Mouse (Mus musculus): ENCODE results near the gene Lancl1. TPM values are rescaled to one million over a fixed set of nuclear protein-coding genes. Genes with fewer than 3 reads are reported as not detected.
A peak's percentile ranks its signal among the peaks of the same experiment; 100 is the strongest.

The Lancl1 gene
- 100 to 1,000 TPM; 196 to 205 TPM for total RNA-seq (2021)
- long read RNA-seq, experiment 1, full-length matches to known transcripts = 89 of 132 reads
- long read RNA-seq, experiment 1, partial matches to known transcripts = 16 of 132 reads
- long read RNA-seq, experiment 1, other reads (novel, unspliced or antisense) = 27 of 132 reads
- long read RNA-seq, experiment 2, full-length matches to known transcripts = 125 of 173 reads
- long read RNA-seq, experiment 2, partial matches to known transcripts = 21 of 173 reads
- long read RNA-seq, experiment 2, other reads (novel, unspliced or antisense) = 27 of 173 reads

DNA sequence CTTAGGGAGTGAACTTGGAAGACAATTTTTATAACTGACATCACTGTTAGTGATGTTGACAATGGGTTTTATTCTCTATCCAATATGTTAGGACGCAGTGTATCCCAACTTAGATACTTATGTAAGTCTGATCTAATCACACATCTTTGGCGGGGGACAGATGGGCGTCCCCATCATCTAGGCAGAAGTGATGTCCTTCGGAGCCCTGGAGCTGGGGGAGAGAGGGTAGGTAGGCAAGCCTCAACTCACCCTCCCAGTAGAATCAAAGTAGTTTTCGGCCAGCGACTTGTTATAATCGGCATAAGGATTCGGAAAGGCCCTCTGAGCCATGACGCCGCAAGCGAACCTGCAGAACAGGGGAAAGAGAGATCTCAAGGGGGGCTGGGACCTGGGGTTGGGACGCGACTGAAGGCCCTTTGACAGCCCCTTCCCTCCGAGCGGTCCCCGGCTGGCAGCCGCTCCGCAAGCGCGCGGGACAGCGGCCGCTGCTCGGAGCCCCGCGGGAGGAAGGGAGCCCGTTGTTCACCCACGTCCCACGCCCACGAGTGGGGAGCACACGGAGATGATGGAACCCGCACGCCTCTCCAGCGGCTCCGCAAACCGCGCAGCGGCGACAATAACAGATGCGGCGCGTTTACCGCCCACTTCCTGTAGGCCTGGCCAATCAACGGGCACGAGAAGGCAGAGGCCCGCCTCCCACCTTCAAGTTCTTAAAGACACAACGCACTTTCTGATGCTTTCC, at the start of gene Lancl1:
TSS of gene Lancl1 (minus strand) at position 627 of the 742 bp plus-strand sequence.
- H3K4me3 ChIP-seq = peak within 1 kb of the TSS; percentile 97
- DNase-seq (ENCODE audit: low spot score in 2 of 2) = peak; percentile 92 to 94
- H3K27ac ChIP-seq = peak within 1 kb of the TSS; percentile 97
- TF ChIP-seq CTCF (conservative IDR thresholded peaks at IDR 0.05) = peak; percentile 14; the same call in 1 of the 2 replicates

DNA sequence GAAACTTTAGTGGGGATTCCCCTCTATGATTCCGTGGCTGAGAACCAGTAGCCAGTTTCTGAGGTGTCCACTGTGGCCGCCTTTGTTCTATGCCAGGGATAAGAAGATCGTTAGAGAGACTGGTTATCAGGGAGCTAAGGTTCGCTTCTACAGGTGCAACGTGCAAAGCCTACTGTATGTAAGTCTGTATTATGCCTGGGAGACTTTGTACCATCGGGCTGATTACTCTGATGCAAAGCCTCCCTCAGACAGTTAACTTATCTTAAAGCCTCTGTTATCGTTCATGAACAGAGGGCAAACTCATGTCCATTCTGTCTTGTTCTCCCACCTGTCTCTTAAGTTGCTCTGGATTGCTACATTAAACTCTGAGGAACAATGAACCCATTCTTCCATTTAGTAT, 40.5 kb upstream of the Lancl1 start:
- H3K4me3 ChIP-seq = no peak overlapping the region
- no peak overlapping the region for H3K27ac ChIP-seq
- TF ChIP-seq CTCF (conservative IDR thresholded peaks at IDR 0.05) = no peak
- no peak for DNase-seq (ENCODE audit: low spot score in 2 of 2)

DNA sequence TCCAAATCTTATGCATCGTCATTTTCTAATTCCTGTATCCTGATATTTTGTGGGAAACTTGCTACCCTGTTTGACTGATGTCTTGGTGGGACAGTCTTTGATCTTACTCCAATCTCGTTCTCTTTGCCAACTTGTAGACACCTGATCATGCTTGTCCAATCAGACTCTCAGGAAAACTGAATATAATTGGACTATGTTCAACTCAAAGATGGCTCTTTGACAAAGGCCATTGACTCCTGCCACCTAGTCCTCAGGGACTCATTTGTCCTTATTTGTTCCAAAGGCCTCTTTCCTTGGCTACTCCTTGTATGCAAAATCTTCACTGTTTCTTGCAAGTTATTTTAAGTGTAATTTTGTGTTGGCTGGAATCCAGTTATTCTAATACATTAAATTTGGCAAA, 40.0 kb upstream of the Lancl1 start:
- DNase-seq (ENCODE audit: low spot score in 2 of 2) = no peak
- TF ChIP-seq CTCF (conservative IDR thresholded peaks at IDR 0.05) = no peak
- Histone ChIP-seq H3K4me3 (no peak overlapping the region), H3K27ac (no peak overlapping the region)

DNA sequence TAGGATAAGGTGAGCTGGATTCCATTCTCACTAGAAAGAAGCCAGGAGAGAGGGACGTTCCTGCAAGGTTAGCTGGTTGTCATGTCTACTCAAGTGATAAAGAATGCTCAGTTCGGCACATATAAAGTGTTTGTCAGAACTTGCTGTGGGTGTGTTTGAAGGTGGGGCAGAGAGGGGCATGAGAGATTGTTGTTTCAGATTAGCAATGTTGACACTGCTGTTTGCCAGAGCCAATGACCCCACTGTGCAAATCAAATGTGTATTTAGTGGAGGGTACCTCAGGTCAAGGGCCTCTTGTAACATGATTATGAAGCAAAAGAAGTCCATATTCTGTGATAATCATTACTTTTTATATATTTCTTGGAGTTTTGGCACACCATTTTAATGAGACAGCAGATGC, 39.1 kb upstream of the Lancl1 start:
- no peak for TF ChIP-seq CTCF (conservative IDR thresholded peaks at IDR 0.05)
- no peak overlapping the region for H3K4me3 ChIP-seq
- DNase-seq (ENCODE audit: low spot score in 2 of 2) = no peak
- H3K27ac ChIP-seq = no peak overlapping the region

DNA sequence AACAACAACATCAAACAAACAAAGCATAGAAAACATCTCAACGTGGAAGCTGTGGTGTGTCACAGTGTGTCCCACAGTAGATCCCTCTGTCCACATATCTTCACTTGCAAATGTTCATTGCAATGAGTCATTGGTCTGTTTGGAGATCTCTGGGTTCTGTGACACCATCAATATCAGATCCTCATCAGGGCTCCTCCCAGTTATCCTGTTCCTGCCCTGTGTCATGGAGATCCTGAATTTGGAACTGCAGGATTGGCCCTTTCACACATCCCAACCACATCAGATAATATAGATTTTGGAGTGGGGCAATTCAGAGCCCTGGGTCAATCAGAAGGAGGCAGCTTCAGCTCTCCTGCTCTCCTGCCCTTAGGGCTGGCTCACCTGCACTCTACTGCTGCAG, 28.9 kb upstream of the Lancl1 start:
- TF ChIP-seq CTCF (conservative IDR thresholded peaks at IDR 0.05) = no peak

DNA sequence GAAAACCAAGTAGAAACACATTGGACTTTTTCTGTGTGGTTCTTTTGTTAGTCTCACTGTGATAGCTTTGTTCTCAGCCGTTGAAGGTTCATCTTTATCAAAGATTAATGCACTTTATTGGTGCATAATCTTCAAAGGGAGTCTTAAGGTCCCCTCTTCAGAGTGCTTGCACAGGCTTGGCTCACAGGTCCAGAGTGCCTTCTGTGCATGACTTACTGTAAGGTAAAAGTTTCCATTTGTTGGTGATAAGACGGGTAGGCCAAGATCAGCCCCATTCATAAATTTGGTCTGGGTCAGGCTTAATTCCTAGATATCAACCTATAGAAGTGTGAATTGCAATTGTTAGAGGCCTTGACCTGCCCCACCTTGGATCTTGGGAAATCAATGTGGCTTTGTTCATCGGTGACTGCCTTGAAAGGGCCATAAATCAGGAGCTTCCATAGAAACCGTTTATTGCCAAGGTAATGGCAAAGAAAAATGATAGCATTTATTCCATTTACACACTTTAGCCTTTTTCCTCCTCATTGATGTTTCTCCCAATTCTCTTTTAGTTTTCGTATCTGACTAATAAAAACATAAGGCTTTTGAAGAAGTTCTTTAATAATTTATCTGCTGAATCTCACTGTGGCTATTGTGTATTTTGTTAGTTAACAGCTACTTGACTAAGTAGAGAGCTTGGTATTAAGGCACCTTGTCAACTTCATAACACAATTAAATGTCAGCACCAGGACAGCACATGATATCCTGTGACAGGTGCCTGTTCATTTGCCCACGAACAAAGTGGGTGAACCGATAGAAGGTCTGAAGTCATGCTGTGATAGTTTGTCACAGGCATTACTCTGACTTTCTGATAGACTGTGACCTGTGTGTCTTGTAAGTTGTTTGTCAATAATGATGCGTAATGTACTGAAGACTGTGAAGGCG, 26.9 kb upstream of the Lancl1 start:
- Histone ChIP-seq H3K4me3 (no peak overlapping the region), H3K27ac (no peak overlapping the region)
- no peak for DNase-seq (ENCODE audit: low spot score in 2 of 2)
- TF ChIP-seq CTCF (conservative IDR thresholded peaks at IDR 0.05) = no peak

More for the DNA sequence above, 28.9 kb upstream of the Lancl1 start:
- Histone ChIP-seq H3K4me3 (no peak overlapping the region), H3K27ac (no peak overlapping the region)
- DNase-seq (ENCODE audit: low spot score in 2 of 2) = no peak

DNA sequence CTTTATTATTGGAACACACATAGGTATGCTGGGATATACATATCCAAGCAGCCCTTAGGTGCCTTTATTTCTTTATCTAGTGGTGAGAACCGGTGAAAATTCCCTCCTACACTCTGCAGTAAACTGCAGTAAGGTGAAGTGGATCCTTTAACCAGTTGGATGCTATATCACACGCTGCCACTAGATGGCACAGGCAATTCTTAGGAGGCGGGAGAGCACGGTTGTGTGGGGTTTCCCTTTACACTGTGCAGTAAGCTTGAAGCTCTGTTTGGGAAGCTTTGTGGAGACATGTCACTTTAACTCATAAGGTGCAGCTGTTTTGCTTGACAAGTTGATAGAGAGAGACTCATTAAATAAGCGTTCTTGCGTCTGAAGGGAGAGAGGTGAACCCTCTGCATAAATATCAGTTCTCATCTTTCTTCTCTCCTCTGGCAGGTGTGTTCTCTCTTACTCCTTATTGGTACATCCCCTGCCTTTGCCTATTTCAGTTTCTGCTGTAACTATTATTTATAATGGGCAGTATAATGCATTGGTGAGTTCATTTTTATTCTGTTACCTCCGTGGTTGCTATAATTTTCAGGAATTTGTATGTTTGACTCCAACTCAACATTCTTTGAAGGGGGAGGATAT, 22.9 kb upstream of the Lancl1 start:
- peak; percentile 96 for TF ChIP-seq CTCF (conservative IDR thresholded peaks at IDR 0.05)
- no peak overlapping the region for H3K27ac ChIP-seq
- H3K4me3 ChIP-seq = no peak overlapping the region
- DNase-seq (ENCODE audit: low spot score in 2 of 2) = peak; percentile 50 to 79

DNA sequence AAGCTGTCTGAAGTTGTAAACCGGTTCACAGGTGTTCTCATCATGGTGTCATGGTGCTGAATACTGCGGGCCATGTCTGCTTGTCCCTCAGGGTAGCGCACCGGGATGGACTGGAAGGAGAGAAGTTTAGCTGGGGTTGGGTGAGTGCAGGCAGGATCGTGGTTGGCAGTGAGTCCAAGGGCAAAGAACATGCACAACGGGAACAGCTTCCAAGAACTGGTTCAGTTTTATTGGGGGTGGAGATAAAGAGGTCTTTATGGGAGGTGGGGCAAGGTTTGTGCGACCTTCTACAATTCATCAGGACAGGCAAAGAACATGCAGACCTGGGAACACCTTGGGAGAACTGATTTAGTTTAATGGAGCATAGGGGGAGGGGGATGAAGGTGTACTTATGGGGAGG, 17.1 kb upstream of the Lancl1 start:
- no peak overlapping the region for H3K4me3 ChIP-seq
- no peak for TF ChIP-seq CTCF (conservative IDR thresholded peaks at IDR 0.05)
- no peak for DNase-seq (ENCODE audit: low spot score in 2 of 2)
- no peak overlapping the region for H3K27ac ChIP-seq

GRCm38 (mm10) chr1:67052721-67053120, 14.0 kb upstream of the Lancl1 start:
- Histone ChIP-seq H3K4me3 (no peak overlapping the region), H3K27ac (no peak overlapping the region)
- DNase-seq (ENCODE audit: low spot score in 2 of 2) = no peak
- no peak for TF ChIP-seq CTCF (conservative IDR thresholded peaks at IDR 0.05)

DNA sequence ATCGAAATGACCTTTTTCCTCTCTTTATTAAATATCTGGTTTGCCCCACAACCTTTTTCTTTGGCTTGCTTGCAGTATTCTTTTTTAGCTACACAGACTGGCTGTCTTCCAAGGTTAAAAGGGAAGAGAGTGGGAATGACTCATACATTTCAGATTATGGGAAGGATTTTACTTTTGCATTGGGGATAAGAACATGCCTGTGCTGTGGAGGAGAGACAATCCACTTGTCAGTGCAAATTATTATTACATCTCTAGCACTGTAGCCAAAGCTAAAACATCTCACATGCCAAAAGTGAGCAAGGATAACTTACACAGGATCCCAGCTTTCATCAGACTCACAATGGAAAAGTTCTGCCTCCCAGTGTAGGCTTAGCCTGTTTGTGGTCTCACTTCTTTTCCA, 10.9 kb upstream of the Lancl1 start:
- no peak for DNase-seq (ENCODE audit: low spot score in 2 of 2)
- no peak for TF ChIP-seq CTCF (conservative IDR thresholded peaks at IDR 0.05)
- Histone ChIP-seq H3K27ac (no peak overlapping the region), H3K4me3 (no peak overlapping the region)

DNA sequence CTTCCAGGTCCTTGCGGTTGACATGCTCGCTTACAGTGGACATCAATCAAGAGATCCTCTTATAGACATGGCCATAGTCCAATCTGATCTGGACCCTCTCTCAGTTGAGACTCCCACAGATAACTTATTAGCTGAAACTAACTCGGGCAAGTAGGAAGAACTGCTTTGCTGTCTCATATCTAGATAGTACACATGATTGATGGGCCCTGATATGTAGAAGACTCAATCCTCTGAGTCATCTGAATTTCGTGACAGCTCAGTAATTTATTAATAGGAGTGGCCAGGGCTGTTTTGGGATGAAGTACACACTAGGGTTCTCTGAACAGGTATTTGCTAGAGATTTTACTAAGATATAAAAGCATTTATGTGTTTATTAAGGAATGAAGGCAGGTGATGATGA, 10.0 kb upstream of the Lancl1 start:
- Histone ChIP-seq H3K4me3 (no peak overlapping the region), H3K27ac (no peak overlapping the region)
- TF ChIP-seq CTCF (conservative IDR thresholded peaks at IDR 0.05) = no peak
- no peak for DNase-seq (ENCODE audit: low spot score in 2 of 2)

DNA sequence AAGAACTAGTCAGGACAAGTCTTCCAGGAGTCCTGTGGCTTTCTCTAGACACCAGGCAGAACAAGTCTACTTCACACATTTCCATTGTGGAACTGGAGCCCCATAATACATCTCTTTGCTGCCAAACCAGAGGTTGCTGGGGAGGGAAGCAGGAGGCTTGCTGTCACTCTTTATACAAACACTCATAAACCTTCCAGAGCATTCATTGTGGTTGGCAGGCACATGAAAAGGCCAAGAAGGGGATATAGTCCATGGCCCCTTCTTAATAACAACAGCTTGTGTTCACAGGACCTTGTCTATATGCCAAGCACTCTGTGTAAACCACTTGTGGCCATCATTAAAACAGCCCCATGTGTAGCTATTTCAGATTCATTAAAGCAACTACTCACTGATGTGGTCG, 6.4 kb upstream of the Lancl1 start:
- no peak overlapping the region for H3K27ac ChIP-seq
- TF ChIP-seq CTCF (conservative IDR thresholded peaks at IDR 0.05) = no peak
- no peak overlapping the region for H3K4me3 ChIP-seq
- no peak for DNase-seq (ENCODE audit: low spot score in 2 of 2)

Measured in layer of hippocampus, adult 2 months (tissue).